Mouse (Mus musculus) heart, adult 8-10 months (tissue): ENCODE results near the gene Grk1. TPM values are rescaled to one million over a fixed set of nuclear protein-coding genes. Genes with fewer than 3 reads are reported as not detected.
A peak's percentile ranks its signal among the peaks of the same experiment; 100 is the strongest.

ENCODE experiments used
- DNase-seq: peaks from one replicate; pipeline ENCODE4 v3.0.0; 2022; ENCODE audit warnings: low spot score
- total RNA-seq, 4 experiments: library from RNA; stranded (reverse); gene quantifications; 2 replicates each; pipeline ENCODE4 v1.2.4; 2022

Gene Grk1
- total RNA-seq, 4 experiments from 2014 or later: not detected

DNA sequence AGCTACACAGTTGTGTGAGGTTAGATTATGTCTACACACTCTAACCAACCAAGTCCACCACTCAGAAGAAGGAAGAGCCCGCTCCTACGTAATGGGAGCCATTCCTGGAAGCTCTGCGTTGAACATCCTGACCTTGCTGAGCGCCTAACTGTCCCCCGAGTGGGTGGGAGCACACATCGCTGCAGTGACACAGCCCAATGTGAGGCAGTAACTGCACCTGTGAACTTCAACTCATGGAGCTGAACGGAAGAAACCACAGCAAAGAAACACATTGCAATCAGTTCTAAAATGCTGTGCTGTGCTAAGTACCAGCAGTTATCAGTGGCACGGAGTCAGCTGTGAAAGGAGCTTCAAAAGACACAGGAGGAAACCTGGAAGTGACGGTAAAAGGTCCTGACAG lies 23.3 kb downstream of the Grk1 start:
- DNase-seq: no peak

DNA sequence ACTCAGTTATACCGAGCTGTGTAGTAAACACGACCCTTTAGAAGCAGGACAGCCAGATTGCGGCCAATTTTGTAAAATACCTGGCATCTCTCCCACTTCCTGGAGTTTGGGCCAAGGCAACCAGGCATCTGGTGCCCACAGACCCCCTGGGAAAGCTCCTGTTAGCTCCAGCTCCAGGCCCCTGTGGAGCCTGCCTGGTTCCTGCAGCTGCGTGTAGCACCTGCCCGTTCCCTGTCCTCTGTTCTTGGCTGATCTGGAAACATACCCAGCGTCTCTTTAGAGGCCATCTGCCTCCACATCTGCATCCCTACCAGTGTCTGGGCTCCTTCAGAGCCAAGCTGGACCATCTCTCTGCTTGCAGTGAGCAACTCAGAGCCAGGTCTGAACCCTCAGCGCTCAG lies 25.5 kb downstream of the Grk1 start:
- DNase-seq: no peak

DNA sequence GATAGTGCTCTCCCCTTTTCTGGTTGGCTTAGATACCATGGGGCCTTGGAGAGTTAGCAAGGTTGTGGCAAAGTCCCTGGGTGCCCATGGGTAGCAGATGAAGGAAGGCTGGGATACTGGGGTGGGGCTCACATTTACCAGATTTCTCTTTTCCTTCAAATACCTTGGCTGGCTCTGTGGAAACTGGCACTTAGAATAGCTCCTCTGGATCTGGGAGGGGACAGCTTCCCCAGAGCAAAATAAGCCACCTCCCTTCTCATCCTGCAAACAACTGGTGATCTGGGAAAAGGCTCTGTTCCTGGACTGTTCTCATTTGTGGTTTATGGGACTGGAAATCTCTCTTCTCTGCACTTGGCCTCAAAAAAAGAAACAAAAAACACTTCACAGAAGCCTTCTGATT lies 26.0 kb downstream of the Grk1 start:
- peak; percentile 62 for DNase-seq

DNA sequence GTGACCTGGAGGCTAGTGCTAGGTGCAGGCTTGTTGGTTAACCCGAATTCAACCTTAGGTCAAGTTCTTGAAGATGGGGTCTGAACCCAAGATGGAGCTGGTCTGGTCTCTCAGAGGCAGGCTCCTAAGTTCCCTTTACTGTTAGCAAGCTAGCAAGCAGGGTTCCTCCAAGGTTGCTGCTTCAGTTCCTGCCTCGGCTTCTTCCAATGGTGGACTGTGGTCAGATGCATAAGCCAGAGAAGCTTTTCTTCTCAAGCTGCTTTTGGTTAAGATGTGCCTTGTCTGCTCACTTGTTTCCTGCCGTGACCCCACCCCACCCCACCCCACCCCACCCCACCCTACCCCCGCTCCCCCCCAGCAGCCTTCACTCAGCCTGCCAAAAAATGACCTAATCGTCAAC lies 28.2 kb downstream of the Grk1 start:
- no peak for DNase-seq

DNA sequence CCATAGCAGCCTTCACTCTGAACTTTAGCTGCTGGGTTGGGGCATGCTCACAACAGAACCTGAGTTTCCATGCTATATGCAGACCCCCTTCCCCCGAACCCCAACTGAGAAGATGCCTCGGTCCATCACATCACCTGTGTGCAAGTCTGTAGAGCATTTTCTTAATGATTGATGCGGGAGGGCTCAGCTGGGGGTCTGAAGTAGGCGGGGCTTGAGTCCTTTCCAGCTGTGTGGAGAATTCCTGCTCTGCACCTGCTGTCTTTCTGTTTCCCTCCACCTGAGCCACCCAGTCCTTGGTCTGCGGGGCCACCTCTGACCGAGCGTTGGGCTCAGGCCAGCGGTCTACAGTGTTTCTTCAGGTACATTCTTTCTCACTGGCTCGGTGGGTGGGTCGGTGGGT lies 30.0 kb downstream of the Grk1 start, which contains the start of gene Tmem255b:
Gene Tmem255b (plus strand): TSS at position 301 of the 400 bp plus-strand sequence.
- DNase-seq: no peak

DNA sequence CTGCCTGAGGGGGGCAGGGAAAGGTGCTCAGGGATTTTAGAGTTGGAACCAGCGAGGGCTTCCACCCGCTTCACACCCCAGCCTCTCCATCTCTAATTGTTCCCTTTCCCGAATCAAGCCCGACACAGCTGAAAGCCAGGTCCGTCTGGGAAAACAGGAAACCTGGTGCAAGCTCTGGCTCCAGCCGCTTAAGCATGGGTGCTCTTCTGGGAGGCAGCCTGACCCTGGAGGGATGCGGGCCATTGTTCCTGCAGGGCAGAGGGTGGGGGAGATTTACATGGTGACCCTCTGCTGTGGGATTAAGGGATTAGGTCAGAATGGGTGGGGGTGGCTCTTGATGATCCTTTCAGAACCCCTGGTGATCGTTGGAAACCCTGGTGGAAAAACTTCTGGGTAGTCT lies 31.2 kb downstream of the Grk1 start:
- no peak for DNase-seq

DNA sequence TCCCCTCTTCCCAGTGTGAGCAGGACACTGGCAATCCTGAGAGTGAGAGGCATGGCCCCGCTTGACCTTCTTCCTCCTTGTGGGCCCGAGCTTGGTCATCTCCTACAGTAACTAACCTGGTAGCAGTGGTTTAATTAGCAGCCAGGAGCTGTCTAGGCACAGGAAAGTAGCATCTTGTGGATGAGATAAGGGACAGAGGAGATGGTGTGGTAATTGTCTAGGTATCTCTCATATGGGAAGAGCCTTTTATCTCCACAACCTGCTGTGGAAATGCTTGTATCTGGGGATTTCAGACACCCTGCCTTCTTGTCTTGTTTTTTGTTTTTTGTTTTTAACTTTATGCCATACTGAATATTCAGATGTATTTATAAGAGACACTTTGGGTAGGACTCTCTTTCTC lies 32.6 kb downstream of the Grk1 start:
- DNase-seq: no peak

DNA sequence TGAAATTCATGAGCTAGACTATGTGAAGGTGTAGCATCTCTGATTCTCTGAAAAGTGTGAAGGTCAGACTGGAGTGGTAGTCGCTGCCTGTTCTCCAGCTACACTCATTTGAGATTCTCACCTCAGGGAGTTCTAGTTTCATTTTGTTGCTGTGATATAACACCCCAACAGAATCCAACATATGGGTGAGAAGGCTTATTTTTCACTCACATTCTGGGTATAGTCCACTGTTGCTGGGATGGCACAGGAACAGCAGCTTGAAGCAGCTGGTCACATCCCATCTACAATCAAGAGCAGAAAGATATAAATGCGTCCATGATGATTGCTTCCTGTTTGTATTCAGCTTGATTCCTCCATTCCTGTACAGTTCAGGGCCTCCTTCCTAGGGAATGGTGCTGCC lies 37.3 kb downstream of the Grk1 start:
- DNase-seq: no peak

DNA sequence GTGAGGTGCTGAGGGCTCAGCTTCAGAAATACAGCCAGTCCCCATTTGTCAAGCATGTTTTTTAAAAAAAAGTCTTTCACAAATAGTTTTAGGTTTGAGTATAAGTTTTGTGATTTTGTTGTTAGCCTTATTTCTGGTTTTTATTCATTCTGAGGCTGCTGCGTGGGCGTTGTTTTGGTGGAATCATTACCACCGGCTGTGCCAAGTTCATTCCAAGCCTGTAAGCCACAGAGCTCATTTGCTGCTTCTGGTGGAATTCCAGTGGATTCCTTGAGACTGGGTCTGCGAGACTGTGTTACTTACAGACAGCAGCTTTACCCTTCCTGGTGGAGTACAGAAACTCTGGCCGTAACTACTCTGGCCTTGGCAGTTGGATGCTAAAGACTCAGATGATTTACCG lies 41.6 kb downstream of the Grk1 start:
- no peak for DNase-seq

DNA sequence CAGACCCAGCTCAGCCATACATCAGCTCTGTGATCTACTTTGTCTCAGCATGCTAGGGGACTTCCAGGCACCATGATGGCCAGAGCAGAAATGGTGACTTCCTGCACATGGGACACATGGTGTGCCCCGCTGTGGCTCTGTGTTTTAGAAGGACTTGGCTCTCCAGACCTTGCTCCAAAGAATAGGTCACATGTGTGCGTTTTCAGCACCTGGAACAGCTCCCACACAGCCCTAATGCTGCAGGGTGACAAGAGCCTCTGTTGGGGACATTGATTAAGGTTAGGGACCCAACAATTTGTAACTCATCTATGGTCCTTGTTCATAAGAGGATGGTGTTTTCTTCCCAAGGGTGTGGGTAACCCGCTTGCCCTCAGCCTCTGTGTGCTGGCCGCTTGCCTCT lies 43.3 kb downstream of the Grk1 start:
- no peak for DNase-seq

DNA sequence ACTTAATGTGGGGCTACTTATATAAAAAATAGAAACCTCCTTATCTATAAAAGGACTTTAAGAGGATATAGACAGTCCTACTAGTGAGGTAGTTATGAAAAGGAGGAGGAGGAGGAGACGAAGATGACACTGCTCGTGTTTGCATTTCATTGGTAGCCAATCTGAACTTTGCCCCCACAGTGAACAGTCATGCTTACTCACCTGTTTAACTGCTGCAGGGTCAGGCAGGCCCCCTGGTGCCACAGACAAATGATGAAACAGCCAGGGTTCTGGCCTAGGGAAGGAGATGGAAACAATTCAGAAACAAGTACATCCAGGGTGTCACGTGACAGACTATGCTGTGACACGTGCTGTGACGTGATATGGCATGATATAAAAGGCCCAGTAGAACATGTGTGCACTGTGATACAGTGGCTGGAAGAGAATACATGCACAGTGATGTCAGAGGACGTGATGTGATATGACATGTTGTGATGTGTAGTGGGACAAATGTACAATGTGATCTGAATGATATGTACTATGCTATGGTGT lies 46.9 kb downstream of the Grk1 start:
- no peak for DNase-seq

DNA sequence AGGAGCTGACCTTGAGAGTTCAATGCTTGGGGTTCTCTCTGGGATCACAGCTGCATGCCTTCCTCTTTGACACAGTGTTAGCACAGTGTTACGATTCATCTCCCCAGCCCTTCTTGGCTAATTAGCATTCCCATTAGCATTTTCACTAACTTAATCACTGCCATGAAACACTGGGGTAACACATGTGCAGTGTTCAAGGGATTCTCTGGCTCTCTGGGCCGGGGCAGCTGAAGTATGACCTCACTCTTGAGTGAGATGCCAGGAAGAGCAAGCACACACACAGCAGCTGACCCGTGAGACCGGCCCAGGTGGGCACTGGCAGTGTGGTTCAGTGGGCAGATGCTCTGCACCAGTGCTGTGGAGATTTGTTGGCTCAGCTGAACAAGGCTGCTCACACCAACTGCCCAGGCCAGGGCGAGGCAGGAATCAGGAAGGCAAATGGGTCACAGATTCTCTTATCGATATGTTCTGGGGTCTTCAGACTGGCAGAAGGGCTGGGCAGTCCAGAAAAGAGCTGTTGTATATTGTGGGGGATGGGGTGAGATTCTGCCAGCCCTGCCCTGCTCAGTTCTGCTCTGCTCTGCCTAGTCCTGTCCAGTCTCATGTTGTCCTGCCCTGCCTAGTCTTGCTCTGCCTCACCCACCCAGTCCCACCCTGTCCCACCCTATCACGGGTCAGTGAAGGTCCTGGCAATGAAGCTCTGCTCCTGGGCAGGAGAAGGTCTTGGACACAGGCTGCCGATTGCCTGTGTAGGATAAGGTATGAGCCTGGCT lies 49.6 kb downstream of the Grk1 start:
- DNase-seq: no peak

DNA sequence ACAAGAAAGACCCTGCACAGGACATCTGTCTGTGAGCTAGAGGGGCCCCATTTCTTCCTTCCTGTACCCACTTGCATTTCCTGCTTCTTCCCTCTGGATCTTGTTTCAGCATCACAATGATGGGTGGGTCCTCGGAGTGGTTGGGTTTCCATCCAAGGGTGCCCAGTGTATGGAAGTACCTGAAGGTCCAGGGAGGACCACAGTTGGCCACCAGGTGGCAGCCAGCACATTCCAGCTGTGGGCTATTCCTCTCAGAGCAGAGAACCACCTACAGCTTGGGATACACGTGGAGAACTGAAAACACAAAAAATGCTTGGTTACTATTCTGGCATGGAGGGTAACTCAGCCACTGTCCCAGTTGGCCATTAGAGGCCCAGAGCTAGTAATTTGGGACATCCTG lies 50.4 kb downstream of the Grk1 start:
- peak; percentile 49 for DNase-seq

DNA sequence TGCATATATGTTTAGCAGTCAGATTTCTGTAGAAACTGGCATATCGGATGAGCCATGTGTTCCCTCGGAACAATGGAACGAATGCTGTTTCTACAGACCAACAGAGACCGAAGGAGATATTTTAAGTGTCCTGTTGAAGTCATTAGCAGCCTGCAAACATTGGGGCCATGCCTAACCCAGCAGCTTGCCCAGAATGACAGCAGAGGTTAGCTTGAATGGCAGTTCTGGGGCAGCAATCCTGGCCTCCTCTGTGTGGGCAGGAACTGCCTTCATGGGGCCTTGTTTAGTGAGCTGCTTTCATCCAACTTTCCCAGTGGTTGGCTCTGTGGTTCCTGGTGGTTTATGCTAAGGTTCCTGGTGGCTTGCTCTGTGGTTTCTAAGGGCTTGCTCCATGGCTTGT lies 54.5 kb downstream of the Grk1 start:
- DNase-seq: no peak

DNA sequence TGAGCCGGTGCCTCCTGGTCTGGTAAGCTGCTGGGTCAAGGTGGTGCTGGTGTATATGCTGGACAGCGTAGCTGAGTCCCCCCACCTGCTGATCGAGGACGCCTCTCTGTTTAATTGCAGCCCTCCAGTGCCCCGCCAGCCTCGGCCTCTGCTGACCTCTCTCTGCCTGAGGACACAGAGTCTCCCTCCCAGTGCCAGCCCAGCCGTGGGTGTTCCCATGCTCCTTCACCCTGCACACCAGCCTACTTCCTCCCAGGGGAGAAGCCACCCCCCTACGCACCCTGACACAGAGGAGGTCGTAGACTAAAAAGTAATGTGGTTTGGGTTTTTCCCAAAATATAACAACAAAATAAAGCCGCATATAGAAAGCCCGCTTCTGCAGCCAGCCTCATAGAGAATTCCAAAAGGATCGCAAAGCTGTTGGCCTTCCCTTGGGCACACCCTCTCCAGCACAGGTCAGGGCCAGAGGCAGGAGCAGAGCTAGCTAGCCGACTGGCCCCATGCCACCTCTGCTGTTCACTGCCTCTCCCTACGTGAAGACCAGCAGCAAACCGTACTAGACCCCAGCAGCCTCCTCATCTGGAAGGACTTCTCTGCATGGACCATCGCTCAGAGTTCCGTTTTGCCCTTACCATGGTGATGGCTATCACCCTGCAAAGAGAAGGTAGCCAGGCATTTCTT lies 56.3 kb downstream of the Grk1 start:
- no peak for DNase-seq

DNA sequence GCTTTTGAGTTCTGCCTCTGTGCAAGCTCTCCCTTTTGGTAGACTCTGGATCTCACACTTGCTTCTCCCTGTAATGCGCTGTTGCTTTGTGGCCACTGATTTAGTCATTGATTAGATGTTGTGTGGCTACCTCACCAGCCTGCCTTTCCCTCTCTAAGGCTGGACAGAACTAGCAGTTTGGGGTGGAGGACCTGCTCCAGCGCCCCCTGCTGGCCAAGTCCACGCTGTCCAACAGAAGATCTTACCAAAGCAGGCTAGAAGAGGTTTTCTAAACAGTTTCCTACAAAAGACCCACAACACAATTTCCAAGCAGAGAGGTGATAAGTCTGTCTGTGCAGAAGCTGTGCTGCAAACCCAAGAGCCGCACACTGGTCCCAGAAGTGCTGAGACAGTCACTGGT lies 57.0 kb downstream of the Grk1 start:
- peak; percentile 80 for DNase-seq

DNA sequence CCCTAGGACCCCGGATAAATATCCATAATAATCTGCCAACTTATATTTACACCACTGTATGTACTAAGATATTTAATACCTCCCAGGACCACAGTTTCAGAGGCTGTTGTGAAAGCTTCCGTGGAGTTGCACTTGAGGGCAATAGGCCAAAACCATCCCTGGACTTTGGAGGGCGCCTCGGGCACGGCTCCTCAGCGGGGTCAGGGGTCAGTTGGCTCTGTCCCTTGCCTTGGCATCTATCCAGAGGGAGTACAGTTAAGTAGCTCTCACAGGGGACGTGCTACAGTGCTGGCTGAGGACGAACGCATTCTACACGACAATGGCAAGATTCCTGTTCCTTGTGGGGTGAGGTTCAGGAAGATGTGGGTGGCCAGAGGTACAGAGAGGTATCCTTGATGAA lies 57.5 kb downstream of the Grk1 start:
- peak; percentile 40 for DNase-seq

DNA sequence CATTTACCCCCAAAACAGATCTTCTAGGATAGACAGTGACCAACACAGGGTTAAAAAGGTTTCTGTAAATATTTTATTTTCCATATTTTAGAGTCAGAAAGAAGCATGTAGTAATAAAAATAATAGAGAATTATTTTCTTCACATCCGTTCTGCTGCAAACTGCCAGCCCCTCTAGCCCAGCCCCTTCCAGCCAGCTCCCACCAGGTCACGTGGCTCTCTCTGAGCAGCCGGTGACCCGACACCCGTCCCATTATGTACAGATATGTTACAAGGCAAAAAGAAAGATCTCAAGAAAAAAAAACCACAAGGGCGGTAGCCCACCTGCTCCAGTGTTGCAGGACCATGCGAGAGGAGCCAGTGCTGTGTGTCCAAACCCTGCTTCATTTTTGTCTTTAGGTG lies 60.4 kb downstream of the Grk1 start:
- no peak for DNase-seq

DNA sequence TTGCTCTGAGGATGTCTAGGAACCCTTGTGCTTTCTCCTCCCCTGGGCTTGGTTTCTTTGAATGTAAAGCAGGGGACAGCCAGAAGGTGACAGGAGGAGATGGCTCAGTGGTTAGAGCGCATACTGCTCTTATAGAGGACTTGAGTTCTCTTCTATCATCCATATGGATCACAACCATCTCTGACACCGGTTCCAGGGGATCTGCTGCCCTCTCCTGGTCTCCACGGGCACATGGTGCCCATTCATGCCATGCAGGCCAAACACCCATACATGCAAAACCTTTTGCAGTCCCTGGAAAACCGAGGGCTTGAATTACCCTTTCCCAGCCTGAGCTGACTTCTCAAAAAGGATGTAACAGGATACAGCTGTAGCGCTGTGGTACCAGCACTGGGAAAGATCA lies 62.1 kb downstream of the Grk1 start:
- no peak for DNase-seq

DNA sequence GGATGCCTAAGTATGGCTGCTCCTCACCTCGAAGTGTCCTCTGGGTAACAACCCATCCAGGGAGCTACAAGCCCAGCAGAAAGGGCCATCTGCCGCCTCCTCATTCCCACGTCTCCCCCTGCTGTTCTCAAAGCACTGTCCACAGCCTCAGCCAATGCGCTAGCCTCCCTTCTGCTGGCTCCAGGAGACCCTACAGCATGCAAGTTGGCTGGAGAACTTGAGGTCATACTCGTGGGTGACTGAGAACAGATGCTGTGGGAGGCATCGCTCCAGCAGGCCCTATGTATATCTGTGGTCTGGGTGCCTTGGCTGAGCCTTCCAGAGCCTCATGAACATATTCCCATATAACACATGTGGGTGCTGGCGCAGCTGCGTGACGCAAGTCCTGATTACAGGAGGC lies 63.9 kb downstream of the Grk1 start:
- DNase-seq: no peak

DNA sequence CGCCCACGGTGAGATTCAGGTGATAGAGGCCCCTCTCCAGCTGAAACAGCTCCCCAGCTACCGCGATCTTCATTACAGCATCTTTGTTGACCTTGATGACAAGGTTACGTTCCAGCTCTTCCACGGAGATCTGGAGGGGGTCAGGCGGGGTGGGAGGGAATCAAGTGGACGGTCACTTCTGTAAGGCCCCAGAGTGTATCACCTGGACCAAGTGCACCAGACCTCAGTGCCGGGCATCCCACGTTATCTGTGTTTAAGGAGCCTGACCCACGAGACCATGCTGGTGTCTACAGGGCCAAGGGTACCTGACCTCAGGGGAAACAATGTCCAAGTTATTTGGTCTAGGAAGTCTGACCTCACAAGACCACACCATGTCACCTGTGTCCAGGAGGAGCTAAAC lies 66.6 kb downstream of the Grk1 start:
- no peak for DNase-seq
